Mouse (Mus musculus): Measurements from ENCODE around the gene Sfrp2. TPM values are rescaled to one million over a fixed set of nuclear protein-coding genes. Genes with fewer than 3 reads are reported as not detected.

Gene Sfrp2
- total and polyA plus RNA-seq, 3 experiments, result not detected

- no peak for TF ChIP-seq EP300 (IDR thresholded peaks at IDR 0.05; ENCODE audit: low read depth in 1 of 2, low read length in 2 of 2)
- TF ChIP-seq POLR2A (IDR thresholded peaks at IDR 0.05; ENCODE audit: control insufficient read depth in 1 of 2, insufficient read depth in 1 of 2, low read depth in 1 of 2, low read length in 2 of 2, poor library complexity in 1 of 2), result no peak
- no peak for TF ChIP-seq UBTF (IDR thresholded peaks at IDR 0.05; ENCODE audit: borderline replicate concordance, insufficient read depth, low read depth, low read length)
- no peak for TF ChIP-seq CHD2 (IDR thresholded peaks at IDR 0.05; ENCODE audit: low read length)
- TF ChIP-seq USF2 (IDR thresholded peaks at IDR 0.05; ENCODE audit: borderline replicate concordance in 1 of 2, insufficient read depth in 1 of 2, low read depth in 1 of 2, low read length in 2 of 2), result no peak
- no peak for TF ChIP-seq TBP (IDR thresholded peaks at IDR 0.05; ENCODE audit: low read depth, low read length)
- no peak for TF ChIP-seq BHLHE40 (IDR thresholded peaks at IDR 0.05; ENCODE audit: borderline replicate concordance, low read depth, low read length)
- TF ChIP-seq GATA1 (IDR thresholded peaks at IDR 0.05; ENCODE audit: low read depth, low read length), result no peak
- no peak for TF ChIP-seq RCOR1 (IDR thresholded peaks at IDR 0.05; ENCODE audit: low read depth, low read length)
- TF ChIP-seq ZMIZ1 (IDR thresholded peaks at IDR 0.05; ENCODE audit: low read depth, low read length), result no peak
- TF ChIP-seq MAFK (IDR thresholded peaks at IDR 0.05; ENCODE audit: borderline replicate concordance, low read depth, low read length), result no peak
- TF ChIP-seq KAT2A (conservative IDR thresholded peaks at IDR 0.05; ENCODE audit: low read depth, low read length), result no peak
- no peak for TF ChIP-seq RAD21 (IDR thresholded peaks at IDR 0.05; ENCODE audit: low read depth, low read length)
- no peak for TF ChIP-seq CTCF (IDR thresholded peaks at IDR 0.05 in 2 of 3, conservative IDR thresholded peaks at IDR 0.05 in 1 of 3; ENCODE audit: control insufficient read depth in 1 of 3, insufficient read depth in 1 of 3, low read depth in 2 of 3, low read length in 3 of 3, poor library complexity in 1 of 3, severe bottlenecking in 1 of 3)
- Histone ChIP-seq H3K79me2 (ENCODE audit: control insufficient read depth, insufficient read depth, low read length, poor library complexity) (no peaks in the 10 kb centered on the region), H3K27ac (ENCODE audit: control insufficient read depth, low read depth, low read length) (no peak overlapping the region), H3K36me3 (ENCODE audit: control insufficient read depth in 1 of 2, insufficient read depth in 2 of 2, low read length in 2 of 2) (no peaks in the 10 kb centered on the region), H3K9ac (ENCODE audit: control insufficient read depth, low read depth, low read length, poor library complexity, severe bottlenecking) (no peak overlapping the region), H3K4me3 (ENCODE audit: control insufficient read depth in 1 of 2, insufficient read depth in 1 of 2, low read depth in 2 of 2, low read length in 2 of 2) (no peak overlapping the region), H3K27me3 (ENCODE audit: control insufficient read depth in 1 of 2, insufficient read depth in 2 of 2, low read length in 2 of 2) (no peaks in the 10 kb centered on the region), H3K9me3 (replicated peaks; ENCODE audit: insufficient read depth, low read length) (no peaks in the 10 kb centered on the region), H3K4me1 (ENCODE audit: control insufficient read depth in 1 of 2, insufficient read depth in 2 of 2, low read length in 2 of 2) (no peaks in the 10 kb centered on the region)
- DNase-seq (ENCODE audit: low read depth, low spot score), result no peak
Observed at GRCm38 (mm10) chr3:83816372-83816925, 50.3 kb downstream of the Sfrp2 start.

GRCm38 (mm10) chr3:83823774-83824173 is 57.7 kb downstream of the Sfrp2 start:
- no peaks in the 10 kb centered on the region for H3K36me3 ChIP-seq (ENCODE audit: control insufficient read depth in 1 of 2, insufficient read depth in 2 of 2, low read length in 2 of 2)
- no peaks in the 10 kb centered on the region for H3K9me3 ChIP-seq (replicated peaks; ENCODE audit: insufficient read depth, low read length)
- H3K79me2 ChIP-seq (ENCODE audit: control insufficient read depth, insufficient read depth, low read length, poor library complexity), result no peaks in the 10 kb centered on the region
- no peak for TF ChIP-seq NELFE (IDR thresholded peaks at IDR 0.05; ENCODE audit: low read depth, low read length)
- no peak for TF ChIP-seq MEF2A (IDR thresholded peaks at IDR 0.05; ENCODE audit: extremely low read depth, insufficient replicate concordance, low read depth, low read length, poor library complexity, severe bottlenecking)
- TF ChIP-seq ZKSCAN1 (IDR thresholded peaks at IDR 0.05; ENCODE audit: low read depth, low read length), result no peak
- no peak for TF ChIP-seq BHLHE40 (IDR thresholded peaks at IDR 0.05; ENCODE audit: borderline replicate concordance, low read depth, low read length)
- no peak for TF ChIP-seq USF1 (IDR thresholded peaks at IDR 0.05; ENCODE audit: low read depth, low read length)
- TF ChIP-seq ZNF384 (IDR thresholded peaks at IDR 0.05; ENCODE audit: low read depth, low read length), result no peak
- TF ChIP-seq MYC (IDR thresholded peaks at IDR 0.05; ENCODE audit: low read depth, low read length), result no peak
- TF ChIP-seq CHD1 (IDR thresholded peaks at IDR 0.05; ENCODE audit: low read depth, low read length), result no peak
- TF ChIP-seq RCOR1 (IDR thresholded peaks at IDR 0.05; ENCODE audit: low read depth, low read length), result no peak
- TF ChIP-seq GABPA (IDR thresholded peaks at IDR 0.05; ENCODE audit: low read depth, low read length), result no peak
- no peak for TF ChIP-seq ETS1 (IDR thresholded peaks at IDR 0.05; ENCODE audit: low read depth, low read length)
- no peak for DNase-seq (ENCODE audit: low read depth, low spot score)
- no peak overlapping the region for H3K9ac ChIP-seq (ENCODE audit: control insufficient read depth, low read depth, low read length, poor library complexity, severe bottlenecking)
- no peak overlapping the region for H3K27ac ChIP-seq (ENCODE audit: control insufficient read depth, low read depth, low read length)
- no peaks in the 10 kb centered on the region for H3K4me1 ChIP-seq (ENCODE audit: control insufficient read depth in 1 of 2, insufficient read depth in 2 of 2, low read length in 2 of 2)
- no peaks in the 10 kb centered on the region for H3K27me3 ChIP-seq (ENCODE audit: control insufficient read depth in 1 of 2, insufficient read depth in 2 of 2, low read length in 2 of 2)
- H3K4me3 ChIP-seq (ENCODE audit: control insufficient read depth in 1 of 2, insufficient read depth in 1 of 2, low read depth in 2 of 2, low read length in 2 of 2), result no peak overlapping the region
